Mouse (Mus musculus) lung, postnatal 4 days (tissue): ENCODE data around the gene Kcnh3.

Experiments
- DNase-seq, 2 experiments: peaks; one replicate each; pipeline ENCODE4 v3.0.0; 2021

Kcnh3 gene

GRCm38 (mm10) chr15:99224208-99224911 is at the start of gene Kcnh3:
Gene Kcnh3 (plus strand): TSS chr15:99224861.
- peak; percentile 65 to 67 for DNase-seq

GRCm38 (mm10) chr15:99179639-99180038 is 45.0 kb upstream of the Kcnh3 start:
- no peak for DNase-seq

GRCm38 (mm10) chr15:99184217-99184914 is 40.3 kb upstream of the Kcnh3 start:
- no peak for DNase-seq

GRCm38 (mm10) chr15:99194358-99194757 is 30.3 kb upstream of the Kcnh3 start:
- DNase-seq, result no peak

- DNase-seq, result no peak
These were observed 29.6 kb upstream of the Kcnh3 start for GRCm38 (mm10) chr15:99195043-99195442.

GRCm38 (mm10) chr15:99198761-99199160 is 25.9 kb upstream of the Kcnh3 start:
- DNase-seq, result peak in 1 of 2 experiments; percentile 47

GRCm38 (mm10) chr15:99205959-99206358 is 18.7 kb upstream of the Kcnh3 start:
- DNase-seq, result no peak

GRCm38 (mm10) chr15:99213183-99213582 is 11.5 kb upstream of the Kcnh3 start:
- DNase-seq, result no peak

GRCm38 (mm10) chr15:99214941-99215340 is 9.7 kb upstream of the Kcnh3 start:
- DNase-seq, result peak in 1 of 2 experiments; percentile 27

GRCm38 (mm10) chr15:99215741-99216463 is 8.8 kb upstream of the Kcnh3 start:
- DNase-seq, result no peak

- no peak for DNase-seq
These were observed 7.0 kb upstream of the Kcnh3 start for GRCm38 (mm10) chr15:99217630-99218029.

- DNase-seq, result no peak
These were observed 3.2 kb upstream of the Kcnh3 start for GRCm38 (mm10) chr15:99221315-99221952.

- no peak for DNase-seq
These were observed 1.7 kb upstream of the Kcnh3 start for GRCm38 (mm10) chr15:99222794-99223584.

GRCm38 (mm10) chr15:99223585-99224207 is 965 bp upstream of the Kcnh3 start:
- peak; percentile 44 to 45 for DNase-seq

- peak in 1 of 2 experiments; percentile 45 for DNase-seq
These were observed 585 bp downstream of the Kcnh3 start for GRCm38 (mm10) chr15:99225081-99225810.

- DNase-seq, result no peak
These were observed 1.4 kb downstream of the Kcnh3 start for GRCm38 (mm10) chr15:99226090-99226489.

GRCm38 (mm10) chr15:99231998-99232397 is 7.3 kb downstream of the Kcnh3 start:
- no peak for DNase-seq

- DNase-seq, result no peak
These were observed 9.1 kb downstream of the Kcnh3 start for GRCm38 (mm10) chr15:99233719-99234118.

- DNase-seq, result no peak
These were observed 9.8 kb downstream of the Kcnh3 start for GRCm38 (mm10) chr15:99234326-99235010.

- no peak for DNase-seq
These were observed 13.3 kb downstream of the Kcnh3 start for GRCm38 (mm10) chr15:99238006-99238405.
